Mouse (Mus musculus) thymus, adult 18-20 months (tissue): ENCODE data around the gene Gcnt2.
A peak's percentile ranks its signal among the peaks of the same experiment; 100 is the strongest.
"Not testable (repeated sequence)": the region's sequence is repeated elsewhere in the genome, so short reads cannot be mapped to it uniquely, and the experiment has no call there.

Experiments
- DNase-seq, 2 experiments: peaks; one replicate each; pipeline ENCODE4 v3.0.0; 2022; ENCODE audit warnings: mixed read lengths in 2 of 2

Gene Gcnt2

DNA sequence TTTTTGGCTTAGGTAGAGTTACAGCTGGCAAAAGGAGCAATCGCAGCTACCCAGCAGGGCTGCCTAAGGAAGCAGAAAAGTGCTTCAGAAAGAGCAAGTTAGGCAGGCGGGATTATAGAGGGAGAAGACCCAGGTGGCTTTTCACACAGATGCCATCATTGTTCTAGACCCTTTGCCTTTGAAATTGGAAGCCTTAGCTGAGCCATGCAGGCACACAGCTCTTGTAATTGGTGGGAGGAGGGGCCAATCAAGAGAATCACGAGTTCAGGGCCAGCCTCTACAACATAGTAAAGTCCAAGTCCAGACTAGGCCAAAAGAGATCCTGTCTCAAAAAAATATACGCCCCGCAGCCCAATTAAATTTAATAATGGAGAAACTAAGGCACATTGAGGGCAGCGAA lies 48.5 kb downstream of the Gcnt2 start:
- no peak for DNase-seq

DNA sequence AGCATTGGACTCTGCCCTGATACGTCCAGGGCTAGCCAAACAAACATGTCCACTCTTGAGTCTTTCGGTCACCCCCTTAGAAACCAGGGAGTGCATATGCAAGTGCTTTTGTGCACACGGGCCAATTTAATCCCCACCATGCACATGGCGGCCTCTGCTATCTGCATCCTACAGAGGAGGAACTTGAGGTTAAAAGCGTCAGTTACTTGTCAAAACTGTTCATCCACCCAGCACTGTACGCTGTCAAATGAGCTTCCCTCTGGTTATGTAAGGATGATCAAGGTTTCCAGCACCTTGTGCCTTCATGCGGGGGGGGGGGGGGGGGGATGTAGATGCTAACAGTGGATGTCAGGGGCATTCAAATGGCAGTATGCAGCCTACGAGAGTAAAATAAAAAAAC lies 49.5 kb downstream of the Gcnt2 start:
- DNase-seq: no peak

DNA sequence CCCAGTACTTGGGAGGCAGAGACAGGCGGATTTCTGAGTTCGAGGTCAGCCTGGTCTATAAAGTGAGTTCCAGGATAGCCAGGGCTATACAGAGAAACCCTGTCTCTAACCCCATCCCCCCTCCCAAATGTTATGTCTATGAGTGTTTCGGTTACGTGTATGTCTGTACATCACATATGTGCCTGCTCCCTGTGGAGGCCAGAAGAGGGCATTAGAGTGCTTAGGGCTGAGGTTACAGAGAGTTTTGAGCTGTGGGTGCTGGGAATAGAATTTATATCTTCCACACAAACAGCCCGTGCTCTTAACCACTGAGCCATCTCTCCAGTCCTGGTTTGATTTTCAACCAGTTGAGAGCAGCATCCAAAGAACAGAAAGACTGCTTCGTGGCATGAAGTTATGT lies 50.5 kb downstream of the Gcnt2 start:
- no peak for DNase-seq

DNA sequence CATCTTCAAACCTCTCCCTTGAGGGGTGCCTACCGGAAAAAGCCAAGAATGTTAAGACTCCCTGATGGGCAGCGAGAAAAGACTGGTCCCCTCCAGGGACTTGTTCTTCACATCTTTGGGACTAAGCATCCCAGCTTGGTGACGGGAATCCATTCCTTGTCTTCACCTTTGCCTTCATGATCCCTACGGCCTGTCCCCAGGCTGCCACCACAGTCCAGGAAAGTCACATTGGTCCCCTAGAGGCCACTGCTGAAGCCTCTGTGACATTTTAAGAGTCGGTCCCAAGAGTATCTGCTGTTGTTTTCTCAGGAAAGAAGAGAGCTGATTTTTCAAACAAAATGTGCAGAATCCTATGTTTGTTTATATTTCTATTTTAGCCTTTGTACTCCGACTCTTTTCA lies 52.4 kb downstream of the Gcnt2 start:
- no peak for DNase-seq

DNA sequence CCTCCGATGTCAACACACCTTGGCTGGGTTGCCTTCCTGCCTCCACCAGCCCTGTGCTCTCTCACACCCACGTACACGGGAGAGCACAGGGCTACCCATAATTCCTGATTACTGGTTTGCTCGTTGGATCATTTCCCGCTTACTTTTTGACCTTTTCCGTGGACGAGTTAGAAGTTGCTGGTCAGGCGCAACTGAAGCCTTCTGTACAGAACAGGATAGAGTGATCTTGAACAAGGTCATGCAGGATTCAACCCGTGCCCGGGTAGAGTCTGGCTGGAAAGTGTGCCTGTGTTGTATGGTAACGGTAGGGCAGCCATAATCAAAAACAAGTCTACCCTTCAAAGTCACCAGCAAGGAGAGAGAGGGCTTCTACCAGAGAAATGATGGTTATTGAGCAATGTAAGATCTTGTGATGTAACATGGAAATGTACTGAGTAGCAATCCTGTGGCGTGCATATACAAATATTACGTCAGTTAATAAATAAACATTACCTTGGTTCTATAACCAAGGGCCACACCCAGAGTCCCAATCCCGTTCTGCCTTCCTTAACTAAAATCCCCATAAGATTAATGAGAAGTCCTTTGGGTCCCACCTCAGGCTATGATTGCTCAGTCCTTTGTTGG lies 54.0 kb downstream of the Gcnt2 start:
- no peak for DNase-seq

DNA sequence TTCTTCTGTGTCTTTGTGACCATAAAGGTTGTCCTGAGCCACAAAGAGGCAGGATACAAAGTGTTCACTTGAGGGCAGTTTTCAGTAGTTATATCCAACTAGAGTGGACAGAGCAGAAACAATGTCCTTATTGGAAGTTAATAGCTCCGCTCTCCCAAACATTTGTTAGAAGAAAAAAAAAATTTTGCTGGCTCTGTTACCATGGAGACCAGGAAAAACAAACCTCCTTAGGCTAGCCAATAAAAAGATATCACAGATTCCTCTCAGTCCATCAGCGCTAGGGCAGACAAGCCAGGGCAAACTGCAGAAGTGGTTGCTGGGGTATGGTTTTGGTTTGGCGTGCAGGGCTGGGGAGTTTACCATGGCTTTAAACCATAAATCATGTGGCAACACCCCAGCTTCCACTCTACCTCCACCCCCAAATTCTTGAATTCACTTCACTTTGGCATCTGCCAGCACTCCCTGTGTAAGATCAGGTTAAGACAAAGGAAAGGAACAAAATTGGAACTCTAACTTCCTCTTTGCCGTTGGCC lies 54.6 kb downstream of the Gcnt2 start:
- DNase-seq: no peak

DNA sequence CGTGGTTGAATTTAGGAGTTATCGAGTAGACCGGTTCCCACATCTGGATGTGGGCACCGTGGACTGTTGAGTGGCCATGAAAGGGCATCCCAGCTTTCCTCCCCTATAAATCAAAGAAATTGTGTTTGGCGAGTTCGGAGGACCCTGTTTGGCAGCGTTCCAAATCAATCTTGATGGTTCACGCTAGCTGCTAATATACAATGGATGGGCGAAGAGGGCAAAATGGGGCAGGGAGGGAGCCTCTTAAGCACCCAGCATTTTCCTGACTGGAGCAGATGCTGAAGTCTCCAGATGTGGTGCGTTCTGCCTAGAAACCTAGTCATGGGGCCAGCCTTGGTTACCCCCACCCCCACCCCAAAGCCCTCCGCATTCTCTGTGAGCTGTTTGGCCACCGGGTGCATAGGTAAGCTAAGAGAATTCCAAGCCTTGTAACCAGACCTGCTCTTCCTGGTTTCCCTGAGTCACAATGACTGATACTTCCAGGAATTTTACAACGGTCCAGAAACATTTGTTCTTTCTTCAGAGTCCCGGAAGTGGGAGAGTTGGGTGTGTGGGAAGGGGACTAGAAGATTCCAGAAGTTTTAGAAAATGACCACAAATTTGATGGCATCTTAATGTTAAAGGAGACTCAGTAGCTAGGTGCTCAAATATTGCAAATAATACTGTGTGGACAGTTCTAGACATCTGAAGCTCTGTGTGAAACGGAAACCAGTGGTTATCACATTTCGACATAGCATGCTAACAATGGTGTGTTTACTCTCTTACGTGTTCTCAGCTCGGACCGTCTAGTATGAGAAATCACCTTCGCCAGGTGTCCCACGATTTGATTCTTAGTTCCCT lies 57.0 kb downstream of the Gcnt2 start:
- DNase-seq: no peak

DNA sequence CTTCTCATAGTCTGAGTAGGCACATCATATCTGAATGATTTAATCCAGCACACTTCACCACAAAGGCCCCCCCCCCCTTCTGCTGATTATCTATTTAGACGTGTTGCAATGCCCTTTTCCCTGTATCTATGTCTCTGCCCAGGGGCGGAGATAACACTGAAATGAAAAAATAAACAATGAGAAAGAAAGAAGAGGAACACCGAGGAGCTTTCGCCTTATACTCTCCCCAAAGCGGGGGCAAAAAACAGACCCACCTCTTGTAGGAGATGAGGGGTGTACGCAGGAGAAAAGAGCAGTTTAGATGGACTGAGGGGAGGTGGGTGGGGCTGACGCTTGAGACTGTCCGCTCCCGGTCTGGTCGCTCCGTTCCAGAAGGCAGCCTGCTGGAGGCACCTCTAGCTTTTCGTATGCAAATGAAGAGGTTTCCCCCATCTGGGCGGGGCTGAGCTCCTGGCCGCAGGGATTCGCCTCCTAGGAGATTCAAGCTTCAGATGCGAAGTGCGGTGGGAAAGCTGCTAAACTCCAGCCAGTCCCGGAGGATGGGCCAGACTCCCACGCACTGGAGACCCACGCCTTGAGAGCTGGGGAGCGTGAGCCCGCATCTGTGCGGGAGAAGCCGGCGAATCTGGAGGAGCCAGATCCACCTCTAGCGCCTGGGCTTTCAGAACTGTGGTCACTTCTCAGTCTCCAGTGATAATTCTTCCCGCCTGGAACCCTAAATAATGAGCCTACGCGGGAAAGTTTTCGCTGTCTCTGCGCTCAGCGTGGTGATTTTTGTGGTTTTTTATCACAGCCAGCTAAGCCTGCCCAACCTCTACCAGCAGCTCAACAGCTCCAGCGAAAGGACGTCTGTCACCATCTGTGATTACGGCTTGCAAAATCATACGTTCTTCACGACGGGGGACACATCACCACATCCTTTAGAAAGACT lies 57.9 kb downstream of the Gcnt2 start:
- no peak for DNase-seq

DNA sequence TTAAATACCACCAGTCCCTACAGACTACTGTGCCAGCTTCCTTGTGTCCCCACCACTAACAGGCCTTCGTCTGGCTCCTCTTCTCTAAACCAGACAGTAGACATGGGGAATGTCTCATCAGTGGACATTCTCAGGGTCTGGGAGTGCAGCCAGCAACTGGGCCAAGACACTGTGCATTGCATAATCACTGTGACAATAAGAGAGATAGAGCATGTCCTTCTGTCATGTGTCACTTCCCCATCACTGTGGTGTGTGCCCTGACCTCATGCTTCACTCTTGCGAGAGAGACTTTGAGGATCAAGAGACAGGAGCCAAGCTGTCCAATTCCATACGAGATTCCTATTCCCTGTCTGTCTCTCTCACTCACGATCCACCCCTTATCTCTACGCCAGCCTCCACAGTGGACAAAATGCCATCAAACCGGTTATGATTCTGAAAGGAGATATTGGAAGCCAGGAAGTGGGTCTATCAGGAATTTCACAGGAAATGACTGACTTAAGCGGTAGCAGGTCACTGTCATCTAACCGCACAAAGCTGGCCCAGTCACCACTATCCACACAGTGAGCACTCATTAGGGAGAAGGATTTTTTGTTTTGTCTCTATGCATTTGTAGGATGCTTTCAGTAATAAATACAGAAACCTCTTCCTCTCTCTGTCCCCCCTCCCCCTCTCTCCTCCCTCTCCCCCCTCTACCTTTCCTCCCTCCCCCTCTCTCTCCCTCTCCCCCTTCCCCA lies 61.9 kb downstream of the Gcnt2 start:
- DNase-seq: no peak

DNA sequence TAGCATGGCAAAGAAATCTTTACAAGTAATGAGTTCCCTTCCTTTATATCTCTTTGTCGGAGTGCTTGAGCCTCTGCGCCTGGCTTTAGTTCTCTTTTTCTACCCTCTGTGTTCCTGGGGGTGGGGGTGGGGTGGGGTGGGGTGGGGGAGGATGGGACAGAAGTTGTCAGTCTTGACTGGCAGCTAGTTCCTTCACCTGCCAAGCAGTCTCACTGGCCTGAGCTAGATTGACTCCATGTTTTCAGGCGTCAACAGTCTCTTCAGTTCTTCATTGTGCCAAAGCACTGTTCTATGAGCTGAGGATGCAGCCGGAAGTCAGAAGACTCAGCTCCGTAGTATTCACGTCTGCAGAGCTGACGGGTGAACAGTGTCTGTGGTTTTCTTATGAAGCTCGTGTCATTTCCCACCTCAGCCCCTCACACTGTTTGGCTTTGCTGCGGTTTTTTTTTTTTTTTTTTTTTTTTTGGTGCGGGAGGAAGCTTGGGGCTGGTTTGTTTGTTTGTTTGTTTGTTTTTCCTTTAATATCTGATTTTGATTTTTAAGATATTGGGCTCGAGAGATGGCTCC lies 62.8 kb downstream of the Gcnt2 start:
- peak in 1 of 2 experiments; percentile 24 for DNase-seq

DNA sequence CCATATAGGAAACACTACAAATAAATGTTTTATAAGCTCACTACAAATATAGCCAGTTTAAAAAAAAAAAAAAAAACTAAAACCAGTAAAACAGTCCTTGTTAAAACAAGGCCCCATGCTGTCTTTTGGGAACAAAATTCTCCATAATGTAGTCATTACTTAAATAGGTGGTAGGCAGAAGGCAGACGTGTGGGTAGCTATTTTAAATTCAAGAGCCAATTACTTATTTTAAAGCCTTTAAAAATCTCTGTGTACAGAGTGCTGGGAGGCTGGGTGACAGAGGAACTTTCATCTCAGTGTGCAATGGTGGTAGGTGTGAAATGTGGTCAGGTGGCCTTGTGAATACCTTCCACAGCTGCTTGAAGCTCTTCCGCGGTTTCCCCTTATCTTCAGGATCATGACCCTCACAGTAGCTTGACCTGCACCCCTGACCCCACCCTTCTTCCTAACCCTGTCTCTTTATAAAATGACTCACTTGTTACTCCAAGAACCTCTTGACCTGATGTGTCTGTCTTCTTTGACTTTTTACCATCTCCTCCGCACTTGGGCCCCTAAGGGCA lies 64.3 kb downstream of the Gcnt2 start:
- DNase-seq: no peak

DNA sequence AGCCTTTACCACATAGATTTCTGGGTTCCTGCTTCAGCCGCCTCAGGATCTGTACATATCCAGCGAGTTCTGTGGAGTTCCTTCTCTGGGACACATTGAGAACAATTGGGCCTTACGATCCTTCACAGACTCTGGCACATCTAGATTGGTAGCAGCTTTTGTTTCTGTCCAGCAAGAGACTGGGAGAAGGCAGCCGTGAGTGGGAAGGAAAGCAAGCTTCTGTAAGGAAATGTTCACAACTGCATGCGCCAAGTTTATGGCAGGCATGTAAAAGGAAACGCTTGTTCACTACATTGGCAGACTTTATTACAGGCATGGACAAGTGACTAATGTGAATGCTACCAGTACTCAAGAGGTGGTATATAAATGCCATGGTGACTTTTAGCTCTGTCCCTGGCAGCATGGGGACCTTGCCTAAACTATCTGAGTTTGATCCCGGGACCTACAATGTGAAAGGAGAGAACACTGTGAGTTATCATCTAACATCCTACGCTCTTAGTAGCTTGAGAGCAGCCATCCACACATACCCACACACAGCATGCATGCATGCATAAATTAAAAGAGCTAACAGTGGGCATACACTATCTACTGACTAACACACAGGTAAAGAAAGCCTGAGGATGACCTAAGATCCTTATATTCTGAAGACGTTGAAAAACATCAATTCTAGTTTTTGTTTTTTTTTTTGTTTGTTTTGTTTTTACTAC lies 68.8 kb downstream of the Gcnt2 start:
- DNase-seq: no peak

DNA sequence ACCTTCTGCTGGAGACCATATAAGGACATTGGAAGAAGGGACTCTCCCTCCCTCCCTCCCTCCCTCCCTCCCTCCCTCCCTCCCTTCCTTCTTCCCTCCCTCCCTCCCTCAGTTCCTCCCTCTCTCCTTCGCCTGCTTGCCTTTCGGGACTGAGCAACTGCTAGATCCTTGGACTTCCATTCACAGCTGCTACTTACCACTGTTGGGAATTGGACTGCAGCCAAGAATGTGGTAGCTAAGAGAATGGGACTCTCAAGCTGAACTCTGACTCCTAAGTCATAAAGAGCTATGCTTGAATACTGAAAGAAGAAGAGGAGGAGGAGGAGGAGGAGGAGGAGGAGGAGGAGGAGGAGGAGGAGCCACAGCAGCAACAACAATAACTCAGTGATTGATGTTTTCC lies 72.3 kb downstream of the Gcnt2 start:
- not testable (repeated sequence) for DNase-seq

DNA sequence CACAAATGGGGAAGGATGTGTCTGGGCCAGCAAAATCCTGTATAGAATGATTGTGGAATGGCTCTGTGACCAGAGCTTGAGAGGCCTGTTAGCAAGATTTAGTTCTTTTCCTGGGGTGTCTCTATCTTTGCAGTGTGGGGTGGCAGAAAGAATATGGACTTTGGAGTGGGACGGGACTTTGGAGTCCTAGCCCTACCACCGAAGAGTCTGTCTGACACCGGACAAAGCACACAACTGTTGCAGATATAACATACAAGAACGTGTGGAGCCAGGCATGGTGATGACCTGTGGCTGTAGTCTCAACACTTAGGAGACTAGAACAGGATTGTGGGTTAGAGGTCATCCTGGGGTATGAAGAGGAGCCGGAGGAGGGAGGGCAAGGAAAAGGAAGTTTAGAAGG lies 73.0 kb downstream of the Gcnt2 start:
- DNase-seq: no peak

DNA sequence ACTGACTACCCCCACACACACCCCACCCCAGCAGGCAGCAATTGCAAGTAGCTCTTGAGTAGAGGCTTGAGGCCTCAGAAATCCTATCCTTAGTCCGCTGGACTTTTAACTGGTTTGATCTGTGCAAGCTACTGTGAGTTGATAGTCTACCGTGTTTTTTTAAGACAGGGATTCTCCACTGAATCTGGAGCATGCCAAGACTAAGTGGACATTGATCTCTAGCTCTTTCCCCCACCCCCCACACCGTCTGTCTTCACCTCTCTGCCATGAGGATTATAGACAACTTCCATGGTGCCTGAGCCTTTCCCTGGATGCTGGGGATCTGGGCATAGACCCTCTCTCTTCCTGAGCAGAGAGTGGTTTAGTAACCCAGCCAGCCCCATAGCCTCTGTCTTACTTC lies 74.8 kb downstream of the Gcnt2 start:
- no peak for DNase-seq

DNA sequence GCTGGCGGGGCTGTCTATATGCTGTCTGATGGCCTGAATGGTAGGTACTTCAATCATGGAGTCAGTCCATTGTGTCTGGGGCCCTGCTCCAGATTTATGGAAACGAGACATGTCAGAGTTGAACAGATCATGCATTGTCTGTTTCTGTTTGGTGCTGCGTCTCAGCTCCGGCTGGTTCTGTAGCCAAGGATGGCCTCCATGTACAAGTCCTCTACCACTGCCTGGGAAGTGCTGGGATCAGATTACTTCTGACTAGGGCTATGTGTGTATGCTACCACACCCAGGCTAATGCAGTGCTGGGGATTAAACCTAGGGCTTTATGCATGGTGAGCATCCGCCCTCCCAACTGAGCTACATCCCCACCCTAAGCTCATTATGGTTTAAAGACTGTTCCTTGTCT lies 78.0 kb downstream of the Gcnt2 start:
- no peak for DNase-seq

DNA sequence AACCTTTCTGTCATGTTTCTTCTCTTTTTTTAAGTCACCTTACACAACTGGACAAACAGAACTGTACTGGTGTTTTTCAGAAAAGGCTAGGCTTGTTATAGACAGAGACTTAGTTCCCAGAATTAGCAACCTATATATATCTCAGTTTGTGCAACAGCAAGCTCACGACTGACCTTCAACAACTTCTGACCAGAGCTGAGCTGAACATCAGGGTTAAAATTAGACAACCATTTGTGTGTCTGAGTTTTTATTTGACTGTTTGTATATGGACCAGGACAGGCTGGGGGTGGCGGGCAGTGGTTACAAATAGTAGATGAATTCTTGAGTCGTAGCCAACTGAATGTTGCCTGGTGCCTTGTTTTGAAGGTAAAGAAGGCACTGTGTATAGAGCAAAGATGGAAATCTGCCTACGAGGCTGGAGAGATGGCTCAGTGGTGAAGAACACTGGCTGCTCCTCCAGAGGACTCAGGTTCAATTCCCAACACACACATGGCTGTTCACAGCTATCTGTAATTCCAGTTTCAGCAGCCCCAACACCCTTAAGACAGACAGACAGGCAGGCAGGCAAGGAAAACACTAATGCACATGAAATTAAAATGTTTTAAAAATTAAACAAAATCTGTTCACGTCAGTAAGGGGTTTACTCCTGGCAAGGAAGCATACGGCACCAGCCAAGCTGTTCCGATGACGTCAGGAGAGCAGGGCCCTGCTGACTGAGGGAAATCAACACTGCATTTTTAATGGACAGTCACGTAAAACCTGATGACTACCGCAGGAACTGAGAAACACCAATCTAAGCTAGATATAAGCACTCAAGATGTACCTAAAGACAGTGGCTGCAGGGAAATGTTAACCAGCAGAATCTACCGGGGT lies 79.2 kb downstream of the Gcnt2 start:
- DNase-seq: no peak

DNA sequence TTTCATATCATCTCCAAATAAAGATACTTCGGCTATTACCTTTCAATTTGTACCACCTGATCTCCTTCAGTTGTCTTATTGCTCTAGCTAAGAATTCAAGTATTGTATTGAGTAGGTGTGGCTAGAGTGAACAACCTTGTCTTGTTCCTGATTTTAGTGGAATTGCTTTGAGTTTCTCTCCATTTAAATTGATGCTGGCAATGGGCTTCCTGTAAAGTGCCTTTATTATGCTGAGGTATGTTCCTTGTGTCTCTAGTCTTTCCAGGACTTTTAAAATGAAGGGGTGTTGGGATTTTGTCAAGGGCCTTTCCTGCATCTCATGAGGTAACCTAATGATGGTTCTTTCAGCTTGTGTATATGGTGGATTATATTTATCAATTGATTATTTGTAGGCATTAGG lies 83.5 kb downstream of the Gcnt2 start:
- DNase-seq: no peak

DNA sequence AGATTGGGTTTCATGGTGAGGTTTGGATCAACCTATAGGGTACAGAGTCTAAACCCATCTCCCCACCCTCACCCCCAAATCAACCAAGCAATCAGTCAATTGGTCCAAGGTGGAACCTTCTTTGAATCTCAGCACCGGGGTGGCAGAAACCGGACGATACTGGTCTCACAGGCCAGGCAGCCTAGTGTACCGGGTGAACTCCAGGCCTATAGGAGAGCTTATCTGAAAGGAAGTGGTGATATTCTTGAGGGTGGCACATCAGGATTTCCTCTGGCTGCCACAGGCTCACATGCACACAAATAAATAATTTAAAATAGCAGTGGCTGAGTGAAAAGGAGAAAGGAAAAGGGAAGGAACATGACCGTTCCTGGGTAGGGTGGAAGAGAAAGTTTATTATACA lies 84.4 kb downstream of the Gcnt2 start:
- DNase-seq: no peak

DNA sequence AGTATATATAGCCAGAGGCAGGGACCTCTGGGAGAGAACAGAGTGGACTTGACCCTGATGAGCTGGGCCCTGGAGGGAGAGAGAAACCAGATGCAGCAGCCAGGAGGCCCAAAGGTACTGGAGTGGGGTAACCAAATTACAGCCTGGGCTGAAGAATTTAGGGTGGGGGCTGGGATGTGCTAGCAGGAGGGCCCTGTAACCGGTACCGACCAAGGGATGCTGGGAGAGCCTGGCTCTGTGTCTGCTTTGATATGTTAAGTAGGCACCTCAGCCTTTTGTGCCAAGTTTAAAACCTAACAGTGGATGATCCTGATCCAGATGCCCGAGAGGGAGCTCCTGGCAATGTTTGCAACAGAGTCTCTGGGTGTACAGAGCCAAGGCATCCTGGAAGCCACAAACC lies 84.8 kb downstream of the Gcnt2 start:
- DNase-seq: no peak
